Mouse (Mus musculus) ES-CJ7 (cell line): ENCODE data around the gene Spast.
"Not testable (repeated sequence)": the region's sequence is repeated elsewhere in the genome, so short reads cannot be mapped to it uniquely, and the experiment has no call there.

Experiments used
- DNase-seq: peaks from one replicate; pipeline ENCODE4 v3.0.0; 2011; ENCODE audit warnings: low read depth, low spot score

Spast gene

DNA sequence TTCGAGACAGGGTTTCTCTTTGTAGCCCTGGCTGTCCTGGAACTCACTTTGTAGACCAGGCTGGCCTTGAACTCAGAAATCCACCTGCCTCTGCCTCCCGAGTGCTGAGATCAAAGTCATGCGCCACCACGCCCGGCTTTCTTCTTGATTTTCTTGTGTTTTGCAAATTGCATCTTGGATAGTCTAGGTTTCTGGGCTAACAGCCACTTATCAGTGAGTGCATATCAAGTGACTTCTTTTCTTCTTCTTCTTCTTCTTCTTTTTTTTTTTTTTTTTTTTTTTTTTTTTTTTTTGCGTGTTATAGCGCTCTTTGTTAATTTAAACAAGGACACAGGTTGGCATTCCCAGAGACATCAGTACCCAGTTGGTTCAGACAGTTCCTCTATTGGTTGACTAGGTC is 11.6 kb upstream of the Spast start:
- not testable (repeated sequence) for DNase-seq

GRCm38 (mm10) chr17:74328146-74328545 is 10.6 kb upstream of the Spast start:
- peak; percentile 53 for DNase-seq

- no peak for DNase-seq
Measured at GRCm38 (mm10) chr17:74331049-74331676, 7.6 kb upstream of the Spast start.

GRCm38 (mm10) chr17:74338225-74338931 is 409 bp upstream of the Spast start:
- peak; percentile 96 for DNase-seq

DNA sequence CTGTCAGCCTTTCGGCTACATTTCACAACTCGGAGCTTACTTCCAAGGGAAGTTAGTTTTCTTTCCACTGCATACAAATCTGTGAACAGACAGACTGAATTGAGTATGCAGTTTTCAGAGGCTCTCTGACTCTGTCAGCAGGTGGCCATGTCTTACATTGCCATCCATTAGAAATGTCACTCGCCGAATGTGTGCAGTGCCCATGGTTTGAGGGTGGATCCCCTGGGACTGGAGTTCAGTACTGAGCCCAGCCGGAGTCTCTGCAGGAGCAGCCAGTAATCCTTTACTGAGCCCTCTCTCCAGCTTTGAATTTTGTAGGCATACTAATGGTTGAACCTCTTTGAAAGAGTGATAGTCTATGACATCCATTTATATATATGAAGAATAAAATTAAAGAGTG is 2.4 kb downstream of the Spast start:
- DNase-seq: no peak

GRCm38 (mm10) chr17:74363592-74363991 is 24.8 kb downstream of the Spast start:
- DNase-seq: no peak

DNA sequence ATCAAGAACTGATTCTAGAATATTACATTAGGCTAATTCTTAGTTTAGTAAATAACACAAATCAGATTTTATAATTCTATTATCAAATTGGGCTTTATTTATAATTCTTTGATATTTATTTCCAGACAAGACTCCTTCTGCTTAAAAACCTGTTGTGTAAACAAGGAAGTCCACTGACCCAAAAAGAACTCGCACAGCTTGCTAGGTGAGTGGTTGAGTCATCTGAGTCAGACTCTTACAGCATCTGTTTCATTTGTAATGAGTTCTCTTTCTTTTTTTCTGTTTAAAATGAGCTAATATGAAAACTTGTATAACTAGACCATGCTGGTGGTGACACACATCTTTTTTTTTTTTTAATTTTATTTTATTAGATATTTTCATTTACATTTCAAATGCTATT is 38.1 kb downstream of the Spast start:
- DNase-seq: no peak

DNA sequence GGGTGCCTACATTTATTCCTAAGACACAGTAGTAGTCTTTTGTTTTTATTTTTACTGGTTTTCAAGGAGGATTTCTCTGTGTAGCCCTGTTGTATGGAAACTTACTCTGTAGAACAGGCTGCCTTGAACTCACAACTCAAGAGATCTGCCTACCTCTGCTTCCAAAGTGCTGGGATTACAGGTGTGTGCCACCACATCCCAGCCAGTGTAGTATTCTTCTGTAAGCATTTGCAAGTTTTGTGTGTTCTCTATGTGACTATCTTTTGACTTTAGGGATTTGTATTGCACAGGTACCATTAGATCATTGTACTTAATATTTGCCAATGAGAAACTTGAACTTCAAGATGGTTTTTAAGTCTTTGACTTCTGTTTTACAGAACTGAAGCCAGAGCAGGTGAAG is 47.9 kb downstream of the Spast start:
- DNase-seq: no peak

- no peak for DNase-seq
Measured at GRCm38 (mm10) chr17:74389847-74390246, 51.1 kb downstream of the Spast start.

DNA sequence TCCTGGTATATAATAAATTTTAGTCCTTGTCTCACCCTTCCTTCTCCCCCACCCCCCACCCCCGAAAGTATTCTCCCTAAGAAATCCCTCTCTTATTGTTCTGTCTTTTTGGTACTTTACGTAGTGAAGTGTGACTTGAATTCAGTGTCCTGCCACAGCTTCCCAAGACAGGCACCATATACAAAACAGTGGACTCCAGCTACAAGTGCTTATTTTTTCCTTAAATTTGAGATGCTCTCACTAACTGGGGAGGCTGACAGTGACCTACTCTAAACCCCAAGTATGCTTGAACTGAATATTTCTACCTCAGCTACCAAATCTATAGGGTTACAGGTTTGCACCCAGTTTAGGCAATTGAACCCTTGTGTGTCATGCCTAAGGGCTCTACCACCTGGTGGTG is 55.6 kb downstream of the Spast start:
- no peak for DNase-seq

GRCm38 (mm10) chr17:74394855-74395254 is 56.1 kb downstream of the Spast start:
- DNase-seq: peak; percentile 19

- DNase-seq: peak; percentile 97
Measured at GRCm38 (mm10) chr17:74395383-74396065, 56.7 kb downstream of the Spast start, which contains the start of gene Slc30a6. Gene Slc30a6 (plus strand): TSS chr17:74395608.

DNA sequence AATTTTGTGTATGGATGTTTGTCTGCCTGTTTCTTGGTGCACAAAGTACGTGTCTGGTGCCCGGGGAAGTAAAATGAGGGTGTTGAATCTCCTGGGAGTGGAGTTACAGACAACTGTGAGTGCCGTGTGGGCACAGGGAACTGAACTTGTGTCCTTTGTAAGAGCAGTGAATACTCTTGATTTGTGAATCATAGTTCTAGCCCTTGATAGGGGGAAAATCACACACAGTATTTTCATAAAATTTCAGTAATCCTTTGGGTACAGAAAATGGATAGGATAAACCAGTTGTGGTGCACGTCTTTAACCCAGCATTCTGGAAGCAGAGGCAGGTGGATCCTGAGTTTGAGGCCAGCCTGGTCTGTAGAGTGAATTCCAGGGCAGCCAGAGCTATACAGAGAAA is 58.0 kb downstream of the Spast start:
- no peak for DNase-seq

DNA sequence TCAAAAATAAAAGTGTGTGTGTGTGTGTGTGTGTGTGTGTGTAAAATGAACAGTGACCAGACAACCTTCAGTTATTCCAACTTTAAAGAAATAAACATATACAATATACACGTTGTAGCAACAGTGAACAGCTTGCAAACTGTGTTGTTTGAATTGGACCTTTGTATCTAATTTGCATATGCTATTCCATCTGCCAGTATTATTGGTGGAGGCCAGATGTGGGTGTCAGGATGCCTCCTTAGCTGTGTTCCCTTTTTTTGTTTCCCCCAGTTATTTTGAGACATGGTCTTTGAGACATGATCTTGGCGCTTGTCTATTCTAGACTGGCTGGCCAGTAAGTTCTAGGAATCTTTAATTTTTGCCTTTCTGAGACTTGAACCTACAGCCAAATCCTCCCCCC is 58.4 kb downstream of the Spast start:
- DNase-seq: no peak

DNA sequence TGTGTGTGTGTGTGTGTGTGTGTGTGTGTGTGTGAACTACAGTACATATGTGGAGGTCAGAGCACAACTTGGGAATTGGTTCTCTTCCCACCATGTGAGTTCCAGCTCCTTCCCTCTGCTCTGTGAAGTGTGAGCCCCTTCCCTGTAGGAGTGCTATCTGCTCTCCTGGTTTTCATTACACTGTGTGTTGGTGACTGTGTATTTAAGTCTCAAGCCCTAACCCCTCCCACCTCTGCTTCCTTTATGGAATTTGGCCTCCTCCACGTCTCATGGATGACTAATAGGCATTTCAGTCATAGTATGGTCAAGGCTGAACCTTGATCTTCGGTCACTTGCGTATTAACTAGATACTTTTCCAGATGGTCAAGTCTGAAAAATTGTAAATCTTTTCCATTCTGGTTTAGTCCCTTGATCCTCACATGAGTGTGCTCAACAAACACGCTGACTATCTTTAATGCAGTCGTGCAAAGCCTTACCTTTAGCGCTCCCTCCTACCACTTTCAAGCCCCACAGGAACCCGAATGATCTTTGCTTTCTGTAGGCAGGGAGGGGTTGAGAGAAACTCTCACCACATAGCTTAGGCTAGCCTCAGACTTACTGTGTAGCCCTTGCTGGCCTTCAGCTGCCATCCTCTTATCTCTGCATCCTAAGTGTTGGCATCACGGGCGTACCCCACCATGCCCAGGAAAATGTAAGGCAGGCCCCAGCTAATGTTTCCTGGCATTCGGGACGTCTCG is 63.9 kb downstream of the Spast start:
- DNase-seq: no peak

GRCm38 (mm10) chr17:74406487-74406886 is 67.7 kb downstream of the Spast start:
- no peak for DNase-seq

DNA sequence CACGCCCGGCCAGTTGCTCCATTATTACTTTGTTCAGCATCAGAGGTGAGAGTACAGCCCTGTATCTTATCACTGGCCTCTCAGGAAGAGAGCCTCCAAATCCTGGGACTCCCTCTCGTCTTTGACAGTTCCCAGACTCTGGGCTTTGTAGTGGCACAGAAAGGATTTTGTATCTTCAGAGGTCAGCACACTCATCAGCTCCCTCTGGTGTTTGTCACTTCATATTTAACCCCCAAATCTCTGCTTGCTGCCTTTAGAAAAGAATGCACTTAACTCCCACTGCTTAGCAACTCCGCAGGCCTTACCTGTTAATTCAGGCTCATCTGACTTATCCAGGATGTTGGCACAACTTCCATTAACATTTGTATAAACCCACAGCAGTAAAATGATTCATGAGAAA is 70.9 kb downstream of the Spast start:
- DNase-seq: peak; percentile 49

DNA sequence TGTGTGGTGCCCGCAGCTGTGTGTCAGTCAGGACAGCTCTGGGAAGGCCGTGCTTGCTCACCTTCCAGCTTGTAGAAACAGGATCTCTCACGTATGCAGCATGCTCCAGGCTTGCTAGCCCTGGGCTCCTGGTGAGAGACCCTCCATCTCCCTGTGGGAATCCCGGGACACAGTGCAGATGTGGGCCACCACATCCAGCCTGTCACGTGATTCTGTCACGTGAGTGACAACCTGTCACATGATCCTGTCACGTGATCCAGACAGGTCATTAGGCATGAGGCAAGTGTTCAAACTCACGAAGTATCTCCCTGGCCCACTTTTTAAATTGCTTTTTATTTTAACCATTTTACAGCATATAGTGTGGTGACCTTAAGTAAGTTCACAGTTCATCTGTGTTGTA is 74.5 kb downstream of the Spast start:
- DNase-seq: peak; percentile 59

- DNase-seq: no peak
Measured at GRCm38 (mm10) chr17:74414671-74415070, 75.9 kb downstream of the Spast start.

- DNase-seq: peak; percentile 41
Measured at GRCm38 (mm10) chr17:74416841-74417360, 78.1 kb downstream of the Spast start.

DNA sequence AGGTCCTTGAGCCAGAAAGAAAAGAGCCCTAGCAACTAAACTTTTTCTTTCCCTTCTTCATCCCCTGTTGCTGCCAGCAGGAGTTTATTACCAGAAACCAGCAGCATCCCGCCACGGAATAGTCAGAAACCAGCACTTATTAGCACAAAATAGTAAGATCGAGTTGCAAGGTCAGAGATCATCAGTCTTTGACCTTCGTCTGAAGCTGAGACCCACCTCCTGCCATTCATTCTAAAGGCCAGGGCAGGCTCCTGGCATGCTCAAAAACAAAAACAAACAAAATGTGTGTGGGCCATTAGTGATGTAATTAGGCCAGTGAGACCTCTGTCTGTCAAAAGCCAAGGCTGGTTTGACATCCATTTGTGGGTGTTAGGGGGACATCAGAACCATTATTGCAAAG is 79.4 kb downstream of the Spast start:
- DNase-seq: no peak

- no peak for DNase-seq
Measured at GRCm38 (mm10) chr17:74420656-74421055, 81.9 kb downstream of the Spast start.
